ENCODE assay signal across 8 mouse cellular contexts in the genomic region with DNA sequence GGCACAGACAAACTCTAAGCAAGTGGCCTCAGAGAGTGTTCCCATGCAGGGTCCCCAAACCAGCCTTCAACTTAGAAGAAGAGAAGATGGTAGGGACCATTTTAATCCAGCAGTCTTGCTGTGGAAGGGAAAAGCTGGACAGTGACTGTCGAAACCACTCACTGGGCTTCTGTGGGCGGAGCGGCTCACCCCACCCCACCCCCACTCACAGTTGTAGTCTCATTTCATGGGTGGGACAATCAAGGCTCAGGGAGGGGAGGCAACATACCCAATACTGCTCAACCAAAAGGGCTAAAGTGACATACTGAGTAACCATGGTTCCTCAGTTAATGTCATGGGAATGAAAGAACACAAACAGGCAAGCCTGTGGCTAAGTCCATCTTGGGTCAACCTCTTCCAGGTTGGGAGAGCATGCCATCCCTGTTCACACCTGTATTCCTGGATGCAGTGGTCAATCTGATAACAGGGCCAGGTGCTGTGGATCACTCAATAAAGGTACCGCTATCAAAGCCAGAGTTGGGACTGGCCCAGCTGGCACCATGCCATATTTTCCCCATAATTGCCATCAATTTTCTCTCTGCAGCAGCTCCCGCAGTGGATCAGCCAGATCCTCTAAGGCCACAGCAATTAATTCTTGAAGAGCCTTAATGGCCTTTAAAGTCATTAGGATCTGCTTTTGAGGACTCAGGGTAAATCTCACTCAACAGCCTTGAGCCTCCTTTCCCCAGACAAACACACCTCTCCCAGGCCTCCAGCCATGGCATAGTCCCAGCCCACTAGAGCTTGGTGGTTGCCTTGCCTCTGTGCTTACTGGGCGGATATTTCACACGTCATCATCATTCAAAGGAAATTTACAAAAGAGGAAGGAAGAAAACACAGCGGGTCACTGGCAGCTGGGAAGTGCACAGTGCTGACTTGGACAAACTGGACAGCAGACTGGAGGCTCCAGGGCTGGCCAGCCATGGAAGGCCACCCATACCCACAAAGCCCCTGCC.
DNase-seq lines count a peak whose midpoint lies in the region; ATAC-seq and TF ChIP-seq lines count a peak whose summit lies in the region.

No protein-coding gene starts in this region.

- H3K27ac ChIP-seq in embryonic facial prominence, embryonic 15.5 days (replicated peaks): peak overlapping the region; percentile 78
- peak overlapping the region; percentile 56 for H3K27ac ChIP-seq in hindbrain, embryonic 16.5 days (ENCODE audit: low read depth, low read length)
- H3K27ac ChIP-seq in liver, embryonic 12.5 days: peak overlapping the region; percentile 93
- H3K27ac ChIP-seq in midbrain, postnatal 0 days (ENCODE audit: low read depth, low read length): no peak overlapping the region

- no peaks in the 10 kb centered on the region for H3K27me3 ChIP-seq in embryonic facial prominence, embryonic 15.5 days
- H3K27me3 ChIP-seq in hindbrain, embryonic 16.5 days (replicated peaks; ENCODE audit: control insufficient read depth, insufficient read depth, low read length): no peaks in the 10 kb centered on the region
- H3K27me3 ChIP-seq in liver, embryonic 12.5 days (replicated peaks): no peaks in the 10 kb centered on the region
- H3K27me3 ChIP-seq in midbrain, postnatal 0 days (ENCODE audit: insufficient read depth, low read length): no peaks in the 10 kb centered on the region

- no peak overlapping the region; the same call in 1 of the 2 replicates for H3K4me2 ChIP-seq in embryonic facial prominence, embryonic 15.5 days (replicated peaks)
- no peak overlapping the region for H3K4me2 ChIP-seq in hindbrain, embryonic 16.5 days (ENCODE audit: low read length)
- H3K4me2 ChIP-seq in liver, embryonic 12.5 days: peak overlapping the region; percentile 24
- H3K4me2 ChIP-seq in midbrain, postnatal 0 days (ENCODE audit: low read depth, low read length, poor library complexity, severe bottlenecking): no peak overlapping the region

- peaks cover 86% of the 10 kb centered on the region for H3K4me1 ChIP-seq in embryonic facial prominence, embryonic 15.5 days
- H3K4me1 ChIP-seq in hindbrain, embryonic 16.5 days (ENCODE audit: control insufficient read depth, insufficient read depth, low read depth, low read length): peaks cover 67% of the 10 kb centered on the region
- peaks cover 89% of the 10 kb centered on the region for H3K4me1 ChIP-seq in liver, embryonic 12.5 days
- H3K4me1 ChIP-seq in midbrain, postnatal 0 days (ENCODE audit: insufficient read depth, low read length): peaks cover 21% of the 10 kb centered on the region

- no peak overlapping the region for H3K4me3 ChIP-seq in embryonic facial prominence, embryonic 15.5 days (replicated peaks)
- no peak overlapping the region for H3K4me3 ChIP-seq in hindbrain, embryonic 16.5 days (ENCODE audit: low read length)
- H3K4me3 ChIP-seq in liver, embryonic 12.5 days: no peak overlapping the region
- H3K4me3 ChIP-seq in midbrain, postnatal 0 days (ENCODE audit: low read depth, low read length): no peak overlapping the region

- peak; percentile 98 for DNase-seq in heart, adult 11 months
- DNase-seq in heart, postnatal 14 days: no peak
- DNase-seq in midbrain, postnatal 0 days (ENCODE audit: low spot score): peak; percentile 58
- no peak for DNase-seq in left cerebral cortex, adult 9 months (ENCODE audit: low spot score in 2 of 2)
- DNase-seq in layer of hippocampus, adult 11-12 months (ENCODE audit: low spot score): no peak

- 0 out of 2 replicates have a peak, but pooled peaks have one; percentile 5 for ATAC-seq in embryonic facial prominence, embryonic 15.5 days (ENCODE audit: insufficient number of reproducible peaks, low FRiP score, low TSS enrichment, low read depth)
- peak; percentile 27; the same call in 1 of the 2 replicates for ATAC-seq in hindbrain, embryonic 16.5 days
- no peak for ATAC-seq in liver, embryonic 12.5 days
- no peak for ATAC-seq in midbrain, postnatal 0 days (ENCODE audit: low FRiP score)

- intact Hi-C loops in heart, postnatal 14 days (cut with DNase I): no loop called here

- H3K36me3 ChIP-seq in embryonic facial prominence, embryonic 15.5 days: peaks cover 4% of the 10 kb centered on the region; the same call in 1 of the 2 replicates
- H3K36me3 ChIP-seq in hindbrain, embryonic 16.5 days (ENCODE audit: control insufficient read depth, insufficient read depth, low read length): no peaks in the 10 kb centered on the region
- 0 out of 2 replicates have a peak, but pooled peaks cover 7% of the 10 kb centered on the region for H3K36me3 ChIP-seq in liver, embryonic 12.5 days
- no peaks in the 10 kb centered on the region for H3K36me3 ChIP-seq in midbrain, postnatal 0 days (ENCODE audit: insufficient read depth, low read length)

- no peak for TF ChIP-seq CTCF in midbrain, postnatal 0 days (IDR thresholded peaks at IDR 0.05)

- WGBS in embryonic facial prominence, embryonic 15.5 days: 68% methylated on average over 8 of the region's 8 CpGs
- 43% methylated on average over 8 of the region's 8 CpGs for WGBS in hindbrain, embryonic 16.5 days
- 60% methylated on average over 8 of the region's 8 CpGs for WGBS in liver, embryonic 12.5 days (ENCODE audit: insufficient replicate concordance)
- WGBS in midbrain, postnatal 0 days: 52% methylated on average over 8 of the region's 8 CpGs

- H3K9ac ChIP-seq in embryonic facial prominence, embryonic 15.5 days: no peak overlapping the region
- no peak overlapping the region for H3K9ac ChIP-seq in hindbrain, embryonic 16.5 days (ENCODE audit: low read depth, low read length)
- H3K9ac ChIP-seq in liver, embryonic 12.5 days: no peak overlapping the region; the same call in 1 of the 2 replicates
- no peak overlapping the region for H3K9ac ChIP-seq in midbrain, postnatal 0 days (replicated peaks; ENCODE audit: low read length, poor library complexity, severe bottlenecking)

- H3K9me3 ChIP-seq in embryonic facial prominence, embryonic 15.5 days (replicated peaks): no peaks in the 10 kb centered on the region
- no peaks in the 10 kb centered on the region for H3K9me3 ChIP-seq in hindbrain, embryonic 16.5 days (ENCODE audit: control insufficient read depth, low read length)
- H3K9me3 ChIP-seq in liver, embryonic 12.5 days (replicated peaks): no peaks in the 10 kb centered on the region
- no peaks in the 10 kb centered on the region for H3K9me3 ChIP-seq in midbrain, postnatal 0 days (ENCODE audit: low read length)

Comparison
In these comparisons a context has a peak if more than half of its experiments do, and no peak if none do; other contexts are left out.
1. DNase-seq: peak in heart, adult 11 months (single experiment) and midbrain, postnatal 0 days (single experiment); none in heart, postnatal 14 days (0 of 2), left cerebral cortex, adult 9 months (0 of 2) and layer of hippocampus, adult 11-12 months (single experiment).
2. ATAC-seq: peak in embryonic facial prominence, embryonic 15.5 days (single experiment) and hindbrain, embryonic 16.5 days (single experiment); none in liver, embryonic 12.5 days (single experiment) and midbrain, postnatal 0 days (single experiment).